Mouse (Mus musculus): ENCODE measurements around the gene Fkrp. TPM values are rescaled to one million over a fixed set of nuclear protein-coding genes. Genes with fewer than 3 reads are reported as not detected.

The Fkrp gene
- polyA plus RNA-seq, 1 experiment from 2014 or later, result 27.8 TPM

DNA sequence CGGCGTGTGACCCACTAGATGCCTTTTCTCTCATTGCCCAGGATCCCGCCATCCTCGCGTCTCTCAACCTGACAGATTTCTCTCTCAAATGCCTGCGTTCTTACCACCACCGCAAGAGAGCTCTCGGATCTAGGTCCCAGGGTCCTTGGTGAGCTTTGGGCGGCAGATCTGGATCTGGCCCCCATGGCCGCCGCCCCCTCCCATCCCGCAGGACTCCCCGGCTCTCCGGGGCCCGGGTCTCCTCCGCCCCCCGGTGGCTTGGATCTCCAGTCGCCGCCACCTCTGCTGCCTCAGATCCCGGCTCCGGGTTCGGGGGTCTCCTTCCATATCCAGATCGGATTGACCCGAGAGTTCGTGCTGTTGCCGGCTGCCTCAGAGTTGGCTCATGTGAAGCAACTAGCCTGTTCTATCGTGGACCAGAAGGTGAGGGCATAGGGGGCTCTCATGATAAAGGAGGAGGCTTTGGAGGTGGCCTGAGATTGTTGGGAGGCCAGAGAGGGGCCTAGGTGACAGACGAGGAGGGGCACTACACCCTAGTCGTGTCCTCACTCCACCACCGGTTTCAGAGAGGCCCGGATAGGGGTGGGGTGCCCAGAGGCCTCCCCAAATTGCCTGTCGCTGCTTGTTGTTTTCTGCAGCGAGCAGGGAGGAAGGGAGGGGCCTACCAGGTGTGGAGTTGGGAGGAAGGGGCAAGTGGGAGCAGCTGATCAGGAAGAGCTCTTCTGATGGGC lies 27.1 kb upstream of the Fkrp start:
- Histone ChIP-seq H3K4me1 (peaks cover 33% of the 10 kb centered on the region), H3K27ac (replicated peaks) (peak overlapping the region; percentile 94), H3K4me3 (replicated peaks) (peak overlapping the region; percentile 65), H3K9me3 (replicated peaks) (no peaks in the 10 kb centered on the region), H3K27me3 (no peaks in the 10 kb centered on the region), H3K4me2 (replicated peaks) (peak overlapping the region; percentile 93), H3K36me3 (peaks cover 32% of the 10 kb centered on the region), H3K9ac (peak overlapping the region; percentile 79)
- peak; percentile 39; the same call in 1 of the 2 replicates for ATAC-seq (ENCODE audit: insufficient number of reproducible peaks, low FRiP score, low TSS enrichment, low read depth)
- WGBS, result under 1% methylated on average over 33 of the region's 33 CpGs

DNA sequence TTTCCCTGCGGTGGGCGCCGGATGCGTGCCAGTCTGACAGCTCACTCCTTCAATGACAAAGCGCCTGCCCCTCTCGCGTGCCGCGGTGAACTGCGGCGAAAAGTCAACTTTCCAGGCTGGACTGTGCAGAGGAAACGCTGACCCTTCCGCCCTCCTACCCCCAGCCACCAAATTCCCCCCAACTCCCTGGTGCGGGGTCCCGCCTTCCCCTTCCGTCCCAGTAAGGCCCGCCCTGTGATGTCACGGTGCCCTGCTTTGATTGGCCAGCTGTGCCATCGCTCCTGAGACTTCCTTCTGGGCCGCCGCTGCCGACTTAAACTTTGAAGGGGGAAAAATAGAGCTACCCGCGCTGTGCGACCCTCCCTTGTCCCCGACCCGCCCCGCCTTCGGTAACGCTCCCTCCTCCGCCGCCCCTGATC lies 26.1 kb upstream of the Fkrp start, which contains the start of gene Prkd2:
Prkd2 (plus strand) TSS at position 258 of the 419 bp plus-strand sequence.
- no peaks in the 10 kb centered on the region for H3K9me3 ChIP-seq (replicated peaks)
- H3K36me3 ChIP-seq, result peaks cover 42% of the 10 kb centered on the region
- H3K4me1 ChIP-seq, result peaks cover 33% of the 10 kb centered on the region
- H3K4me3 ChIP-seq (replicated peaks), result peak within 1 kb of the TSS; percentile 65
- H3K9ac ChIP-seq, result peak within 1 kb of the TSS; percentile 79
- ATAC-seq (ENCODE audit: insufficient number of reproducible peaks, low FRiP score, low TSS enrichment, low read depth), result peak; percentile 87
- no peaks in the 10 kb centered on the region for H3K27me3 ChIP-seq
- H3K27ac ChIP-seq (replicated peaks), result peak within 1 kb of the TSS; percentile 94
- peak within 1 kb of the TSS; percentile 93 for H3K4me2 ChIP-seq (replicated peaks)
- WGBS, result 1% methylated on average over 32 of the region's 32 CpGs

DNA sequence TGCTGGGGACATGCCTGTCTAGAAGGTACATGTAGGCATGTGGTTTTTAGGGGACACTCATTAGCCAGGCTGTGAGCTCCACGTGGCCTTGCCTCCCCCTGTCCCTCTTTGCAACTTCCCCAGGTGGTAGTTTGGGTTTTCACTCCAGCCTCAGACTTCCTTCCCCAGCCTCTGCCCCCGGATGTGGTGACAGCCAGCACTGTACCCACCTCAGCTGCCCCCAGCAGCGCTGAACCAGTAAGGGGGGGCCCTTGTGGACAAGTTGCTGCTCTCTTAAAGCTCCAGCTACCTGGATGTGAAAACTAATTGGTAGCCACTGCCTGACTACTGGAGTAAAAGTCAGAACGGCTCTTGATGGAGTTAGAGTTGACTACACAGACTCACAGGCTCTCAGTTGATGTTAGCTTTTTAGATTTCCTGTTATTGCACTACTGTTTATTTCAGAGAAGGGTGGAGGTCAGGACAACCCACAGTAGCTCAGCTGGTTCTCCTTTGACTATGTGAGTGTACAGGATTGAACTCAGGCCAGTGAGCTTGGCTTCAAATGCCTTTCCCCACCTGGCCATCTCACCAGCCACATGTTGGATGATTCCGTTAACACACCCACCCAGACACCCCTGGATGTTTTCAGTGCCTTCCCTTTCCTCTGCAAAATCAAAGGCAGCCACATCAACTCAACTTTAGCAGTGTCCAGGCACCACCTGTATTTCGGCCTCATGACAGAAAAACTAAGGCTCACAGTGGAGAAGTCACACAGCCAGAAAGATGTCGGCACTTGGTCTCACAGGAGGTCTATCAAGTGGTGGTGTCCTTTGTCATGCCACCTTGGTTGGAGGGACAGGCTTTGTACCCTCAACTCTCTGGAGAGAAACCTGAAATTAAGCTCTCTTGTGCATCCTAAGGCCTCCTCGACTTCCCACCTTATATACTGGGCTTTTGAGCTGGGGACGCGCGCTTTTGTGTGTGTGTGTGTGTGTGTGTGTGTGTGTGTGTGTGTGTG lies 25.3 kb upstream of the Fkrp start:
- no peak for ATAC-seq (ENCODE audit: insufficient number of reproducible peaks, low FRiP score, low TSS enrichment, low read depth)
- H3K36me3 ChIP-seq, result peaks cover 48% of the 10 kb centered on the region
- peak overlapping the region; percentile 94 for H3K27ac ChIP-seq (replicated peaks)
- H3K9me3 ChIP-seq (replicated peaks), result no peaks in the 10 kb centered on the region
- H3K9ac ChIP-seq, result peak overlapping the region; percentile 79; the same call in 1 of the 2 replicates
- peak overlapping the region; percentile 65 for H3K4me3 ChIP-seq (replicated peaks)
- H3K27me3 ChIP-seq, result no peaks in the 10 kb centered on the region
- peaks cover 33% of the 10 kb centered on the region for H3K4me1 ChIP-seq
- H3K4me2 ChIP-seq (replicated peaks), result peak overlapping the region; percentile 93
- 41% methylated on average over 11 of the region's 11 CpGs for WGBS

DNA sequence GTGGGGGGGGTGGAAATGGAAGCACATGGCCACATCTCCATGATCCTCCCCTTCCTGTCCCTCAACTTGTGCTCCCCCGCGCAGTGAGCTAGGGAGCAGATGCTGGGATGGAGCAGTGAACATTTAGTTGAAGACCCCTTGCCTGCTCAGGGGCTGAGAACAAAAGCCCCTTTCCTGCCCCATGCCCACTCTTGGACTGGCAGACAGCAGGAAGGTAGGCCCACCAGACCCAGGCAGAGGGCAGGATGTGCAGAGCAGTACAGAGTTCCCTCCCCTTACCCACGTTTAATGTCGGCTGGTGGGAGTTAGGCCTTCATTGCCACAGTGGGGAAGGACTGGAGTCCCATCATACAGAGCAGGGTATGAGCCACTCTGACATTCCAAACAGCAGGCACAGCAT lies 24.5 kb upstream of the Fkrp start:
- 63% methylated on average over 4 of the region's 4 CpGs for WGBS
- Histone ChIP-seq H3K4me2 (replicated peaks) (no peak overlapping the region), H3K4me3 (replicated peaks) (no peak overlapping the region), H3K36me3 (peaks cover 50% of the 10 kb centered on the region), H3K9me3 (replicated peaks) (no peaks in the 10 kb centered on the region), H3K27ac (replicated peaks) (peak overlapping the region; percentile 94; the same call in 1 of the 2 replicates), H3K9ac (no peak overlapping the region), H3K4me1 (peaks cover 33% of the 10 kb centered on the region), H3K27me3 (no peaks in the 10 kb centered on the region)
- ATAC-seq (ENCODE audit: insufficient number of reproducible peaks, low FRiP score, low TSS enrichment, low read depth), result no peak

DNA sequence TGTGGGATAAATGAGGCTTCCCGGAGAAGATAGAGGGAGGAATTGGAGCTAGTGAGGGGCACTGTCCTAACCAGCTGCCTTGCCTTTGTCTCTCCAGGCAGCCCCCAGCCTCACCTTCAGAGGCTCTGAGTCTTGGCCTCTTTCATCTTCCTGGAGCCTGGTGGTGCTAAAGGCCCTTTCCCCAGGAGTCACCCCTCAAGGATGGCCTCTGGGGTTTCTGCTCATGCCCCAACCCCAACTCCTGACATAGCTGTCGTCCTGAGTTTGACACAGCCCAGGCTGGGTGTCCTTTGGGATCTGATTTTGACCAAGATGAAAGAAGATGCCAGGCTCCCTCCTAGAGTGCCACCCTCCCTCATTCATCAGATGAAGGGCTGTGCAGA lies 23.6 kb upstream of the Fkrp start:
- ATAC-seq (ENCODE audit: insufficient number of reproducible peaks, low FRiP score, low TSS enrichment, low read depth), result no peak
- no peak overlapping the region for H3K9ac ChIP-seq
- peaks cover 25% of the 10 kb centered on the region for H3K4me1 ChIP-seq
- no peak overlapping the region for H3K4me2 ChIP-seq (replicated peaks)
- H3K9me3 ChIP-seq (replicated peaks), result no peaks in the 10 kb centered on the region
- peaks cover 57% of the 10 kb centered on the region for H3K36me3 ChIP-seq
- H3K4me3 ChIP-seq (replicated peaks), result no peak overlapping the region
- H3K27me3 ChIP-seq, result no peaks in the 10 kb centered on the region
- 85% methylated on average over 2 of the region's 2 CpGs for WGBS
- H3K27ac ChIP-seq (replicated peaks), result no peak overlapping the region

DNA sequence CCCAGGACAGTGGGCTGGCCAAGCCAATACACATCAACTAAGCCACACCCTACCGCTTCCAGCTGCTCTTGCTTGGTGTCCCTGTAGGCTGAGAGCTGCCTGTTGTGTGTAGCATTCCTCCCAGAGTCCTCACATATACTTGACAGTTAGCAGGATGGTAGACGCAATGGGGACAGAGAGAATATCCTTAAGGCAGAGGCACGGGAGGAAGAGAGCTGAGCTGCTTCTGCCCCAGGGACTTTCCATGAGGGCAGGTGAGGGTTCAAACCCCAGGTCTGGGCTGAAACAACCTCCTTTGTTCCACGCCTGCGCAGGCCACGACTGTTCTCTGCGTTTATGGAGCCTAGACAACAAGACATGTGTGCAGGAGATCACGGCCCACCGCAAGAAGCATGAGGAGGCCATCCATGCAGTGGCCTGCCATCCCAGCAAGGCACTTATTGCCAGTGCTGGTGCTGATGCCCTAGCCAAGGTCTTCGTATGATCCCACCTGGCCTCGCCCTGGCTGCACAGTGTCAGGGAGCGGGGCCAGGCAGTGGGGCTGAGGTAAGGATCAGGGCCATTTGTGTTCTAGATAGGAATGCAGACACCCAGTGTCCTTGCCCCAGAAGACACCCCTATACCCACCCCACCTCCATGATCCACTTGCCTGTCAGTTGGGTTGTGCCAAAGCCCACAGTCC lies 23.0 kb upstream of the Fkrp start:
- WGBS, result 90% methylated on average over 12 of the region's 12 CpGs
- no peak for ATAC-seq (ENCODE audit: insufficient number of reproducible peaks, low FRiP score, low TSS enrichment, low read depth)
- Histone ChIP-seq H3K27ac (replicated peaks) (no peak overlapping the region), H3K36me3 (peaks cover 62% of the 10 kb centered on the region), H3K4me3 (replicated peaks) (no peak overlapping the region), H3K9me3 (replicated peaks) (no peaks in the 10 kb centered on the region), H3K4me1 (peaks cover 19% of the 10 kb centered on the region), H3K9ac (no peak overlapping the region), H3K4me2 (replicated peaks) (no peak overlapping the region), H3K27me3 (no peaks in the 10 kb centered on the region)

DNA sequence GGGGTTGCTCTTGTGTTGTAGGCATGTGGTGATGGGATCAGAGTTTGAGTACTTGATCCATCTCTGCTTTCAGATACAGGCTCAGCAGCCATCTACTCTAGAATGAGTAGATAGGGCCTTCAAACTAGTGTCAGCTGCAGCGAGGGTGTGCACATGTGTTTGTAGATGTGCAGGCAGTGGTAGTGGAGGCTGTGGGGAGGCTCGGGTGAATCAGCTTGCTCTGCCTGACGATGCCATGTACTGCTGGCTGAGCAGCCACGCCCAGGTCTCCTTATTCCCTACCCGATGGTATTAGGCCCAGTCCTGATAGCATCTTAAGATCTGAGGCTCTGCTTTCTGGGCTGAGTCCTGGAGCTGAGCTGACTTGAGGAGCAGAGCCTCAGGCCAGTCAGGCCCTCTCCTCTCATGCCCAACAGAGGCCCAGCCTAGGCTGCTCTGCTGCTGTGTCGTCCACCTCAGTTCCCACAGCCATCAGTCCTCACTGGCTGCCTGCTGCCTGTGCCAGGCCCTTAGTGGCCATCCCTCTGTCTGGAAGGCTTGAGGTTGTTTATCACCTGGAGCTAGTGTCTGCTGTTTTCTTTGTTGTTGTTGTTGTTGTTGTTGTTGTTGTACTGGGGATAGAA lies 22.4 kb upstream of the Fkrp start:
- no peak for ATAC-seq (ENCODE audit: insufficient number of reproducible peaks, low FRiP score, low TSS enrichment, low read depth)
- H3K27me3 ChIP-seq, result no peaks in the 10 kb centered on the region
- no peak overlapping the region for H3K4me3 ChIP-seq (replicated peaks)
- H3K9me3 ChIP-seq (replicated peaks), result no peaks in the 10 kb centered on the region
- no peak overlapping the region for H3K4me2 ChIP-seq (replicated peaks)
- H3K4me1 ChIP-seq, result peaks cover 13% of the 10 kb centered on the region; the same call in 1 of the 2 replicates
- peaks cover 69% of the 10 kb centered on the region for H3K36me3 ChIP-seq
- H3K27ac ChIP-seq (replicated peaks), result no peak overlapping the region
- H3K9ac ChIP-seq, result no peak overlapping the region
- WGBS, result 69% methylated on average over 6 of the region's 6 CpGs

DNA sequence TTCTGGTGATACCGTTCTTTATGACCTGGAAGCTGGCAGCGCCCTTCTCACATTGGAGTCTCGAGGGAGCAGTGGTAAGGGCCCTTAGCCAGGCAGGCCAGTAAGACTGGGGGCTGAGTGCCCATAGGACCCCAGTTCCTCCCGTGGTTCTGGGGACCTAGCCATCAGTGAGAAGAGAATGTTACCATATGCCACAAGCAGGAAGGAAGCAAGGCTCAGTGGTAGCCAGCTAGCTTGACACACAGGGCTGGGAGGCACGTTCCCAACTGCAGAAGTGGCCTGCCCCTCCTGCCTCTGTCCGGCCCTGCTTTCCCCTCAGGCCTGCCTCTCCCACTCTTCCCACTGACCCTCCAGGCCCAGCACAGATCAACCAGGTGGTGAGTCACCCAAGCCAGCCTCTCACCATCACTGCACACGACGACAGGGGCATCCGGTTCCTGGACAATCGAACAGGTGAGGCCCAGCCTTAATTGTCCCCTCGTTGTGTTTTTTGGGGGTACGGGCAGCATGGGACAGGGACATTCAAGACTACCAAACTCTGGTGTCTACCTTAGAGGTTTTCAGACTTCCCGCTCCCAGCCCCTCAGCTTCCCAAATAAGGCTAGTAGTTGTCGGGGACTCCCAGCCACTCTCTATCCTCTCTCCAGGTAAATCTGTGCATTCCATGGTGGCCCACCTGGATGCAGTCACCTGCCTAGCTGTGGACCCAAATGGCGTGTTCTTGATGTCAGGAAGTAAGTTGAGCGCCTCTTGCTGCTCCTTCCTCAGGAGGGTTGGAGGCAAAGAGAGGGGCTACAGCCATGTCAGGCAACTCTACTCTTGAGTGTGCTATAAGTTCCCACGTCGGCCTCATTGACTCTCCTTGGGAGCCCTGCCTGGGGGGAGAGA lies 21.6 kb upstream of the Fkrp start:
- Histone ChIP-seq H3K36me3 (peaks cover 76% of the 10 kb centered on the region), H3K9ac (no peak overlapping the region), H3K4me2 (replicated peaks) (no peak overlapping the region), H3K9me3 (replicated peaks) (no peaks in the 10 kb centered on the region), H3K27ac (replicated peaks) (no peak overlapping the region), H3K27me3 (no peaks in the 10 kb centered on the region), H3K4me3 (replicated peaks) (no peak overlapping the region), H3K4me1 (0 out of 2 replicates have a peak, but pooled peaks cover 8% of the 10 kb centered on the region)
- 93% methylated on average over 18 of the region's 18 CpGs for WGBS
- ATAC-seq (ENCODE audit: insufficient number of reproducible peaks, low FRiP score, low TSS enrichment, low read depth), result no peak

DNA sequence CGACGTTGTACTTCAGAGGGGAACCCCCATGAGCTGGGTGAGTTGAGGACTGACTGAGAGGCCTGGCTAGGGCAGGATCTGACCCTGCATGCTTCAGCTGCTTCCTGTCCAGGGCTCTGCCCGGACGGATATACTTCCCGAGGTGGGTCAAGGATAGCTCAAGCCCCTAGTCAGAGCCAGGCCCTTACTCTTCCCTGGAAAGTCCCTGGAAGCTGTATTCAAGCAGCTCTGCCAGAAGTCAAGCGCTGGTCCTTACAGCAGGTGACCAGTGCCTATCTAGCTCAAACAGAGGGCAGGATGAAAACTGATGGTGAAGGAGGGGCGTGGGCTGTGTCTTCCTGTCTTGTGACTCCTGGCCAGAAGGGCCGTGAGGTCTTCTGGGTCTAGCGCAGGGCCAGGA lies 13.9 kb upstream of the Fkrp start:
- Histone ChIP-seq H3K36me3 (peaks cover 97% of the 10 kb centered on the region), H3K4me2 (replicated peaks) (no peak overlapping the region), H3K4me3 (replicated peaks) (no peak overlapping the region), H3K9me3 (replicated peaks) (no peaks in the 10 kb centered on the region), H3K9ac (no peak overlapping the region), H3K27ac (replicated peaks) (no peak overlapping the region), H3K4me1 (no peaks in the 10 kb centered on the region), H3K27me3 (no peaks in the 10 kb centered on the region)
- ATAC-seq (ENCODE audit: insufficient number of reproducible peaks, low FRiP score, low TSS enrichment, low read depth), result no peak
- 88% methylated on average over 9 of the region's 9 CpGs for WGBS

DNA sequence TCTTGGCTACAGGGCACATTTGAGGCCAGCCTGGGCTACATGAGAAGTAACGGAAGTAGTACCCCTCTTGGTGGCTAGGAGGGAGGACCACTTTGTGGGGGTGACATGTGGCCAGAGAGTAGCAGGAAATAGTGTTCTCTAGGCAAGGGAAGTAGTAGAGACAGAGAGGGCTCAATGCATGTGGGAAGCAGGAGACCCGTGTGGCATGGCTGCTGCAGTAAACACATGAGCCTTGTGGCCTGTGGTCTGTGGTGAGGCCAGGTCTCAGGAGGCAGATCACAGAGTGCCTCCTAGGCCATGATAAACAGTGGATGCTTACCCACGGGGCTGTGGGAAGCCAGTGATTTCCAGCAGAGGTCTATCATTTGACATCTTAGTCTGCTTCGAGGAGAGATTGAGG lies 10.7 kb upstream of the Fkrp start:
- 69% methylated on average over 4 of the region's 4 CpGs for WGBS

More for the DNA sequence above, 10.7 kb upstream of the Fkrp start:
- no peaks in the 10 kb centered on the region for H3K27me3 ChIP-seq
- H3K9ac ChIP-seq, result no peak overlapping the region
- ATAC-seq (ENCODE audit: insufficient number of reproducible peaks, low FRiP score, low TSS enrichment, low read depth), result peak; percentile 36; the same call in 1 of the 2 replicates
- H3K4me2 ChIP-seq (replicated peaks), result no peak overlapping the region
- H3K4me3 ChIP-seq (replicated peaks), result no peak overlapping the region
- H3K9me3 ChIP-seq (replicated peaks), result no peaks in the 10 kb centered on the region
- H3K4me1 ChIP-seq, result no peaks in the 10 kb centered on the region
- H3K36me3 ChIP-seq, result peaks cover 92% of the 10 kb centered on the region
- H3K27ac ChIP-seq (replicated peaks), result no peak overlapping the region; the same call in 1 of the 2 replicates
